Mouse (Mus musculus): ENCODE data around the gene Nubp2.

DNA sequence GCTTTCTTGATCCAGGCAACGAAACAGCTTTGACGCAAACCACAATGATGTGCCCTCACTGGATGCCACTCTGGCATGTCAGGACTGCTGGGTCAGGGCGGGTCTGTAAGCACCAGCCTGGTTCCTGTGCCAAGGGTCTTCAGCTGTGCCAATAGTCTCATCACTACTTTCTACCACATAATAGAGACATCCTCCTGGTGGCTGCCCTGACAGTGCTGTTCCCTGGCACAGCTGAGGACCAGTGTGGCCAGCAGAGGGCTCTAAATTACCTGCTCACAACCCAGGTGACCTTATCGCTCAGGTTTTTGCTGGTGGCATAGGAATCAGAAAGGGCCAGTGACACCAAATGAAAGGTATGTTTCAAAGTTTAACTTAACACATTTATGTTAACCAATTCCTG is 45.0 kb downstream of the Nubp2 start:
- TF ChIP-seq CTCF (IDR thresholded peaks at IDR 0.05; ENCODE audit: borderline replicate concordance, insufficient read depth, low read depth, low read length) (peak; percentile 70), POLR2A (IDR thresholded peaks at IDR 0.05; ENCODE audit: borderline replicate concordance, insufficient read depth, low read length) (no peak)

Measured in cerebellum, adult 2 months (tissue).